Mouse (Mus musculus) ES-E14 (cell line): ENCODE measurements around the gene Msi2.

Experiments used
- HCFC1 ChIP-seq: IDR thresholded peaks from 2 replicates; pipeline ENCODE4 v1.6.1; 2012; ENCODE audit warnings: low read length, inconsistent platforms, borderline replicate concordance; ENCODE audit not compliant: insufficient read depth
- ZC3H11A ChIP-seq: IDR thresholded peaks from 2 replicates; pipeline ENCODE4 v1.6.1; 2012; ENCODE audit warnings: low read depth, mild to moderate bottlenecking, inconsistent platforms, low read length, borderline replicate concordance
- ZNF384 ChIP-seq: IDR thresholded peaks from 2 replicates; pipeline ENCODE4 v1.6.1; 2012; ENCODE audit warnings: low read depth, low read length, inconsistent platforms

DNA sequence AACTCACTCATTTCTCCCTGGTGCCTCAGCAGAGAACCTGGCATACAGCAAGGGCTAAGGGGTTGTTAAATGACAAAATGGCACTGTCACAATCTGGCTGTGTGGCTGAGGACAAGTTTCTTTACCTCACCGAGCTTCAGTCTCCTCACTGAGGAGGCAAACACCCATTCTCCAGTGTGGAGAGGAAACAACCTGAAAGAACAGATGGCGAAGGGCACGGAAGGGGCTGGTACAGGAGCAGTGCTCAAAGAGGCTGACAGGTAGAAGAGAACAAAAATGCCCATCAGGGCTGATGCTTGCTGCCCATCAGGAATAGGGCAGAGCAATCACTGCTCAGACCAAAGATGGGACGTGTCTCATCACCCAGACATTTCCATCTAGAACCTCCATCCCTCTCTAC is 208.8 kb downstream of the Msi2 start:
- TF ChIP-seq HCFC1 (no peak), ZNF384 (no peak), ZC3H11A (no peak)
